ENCODE assay signal across 7 mouse cellular contexts in the genomic region with DNA sequence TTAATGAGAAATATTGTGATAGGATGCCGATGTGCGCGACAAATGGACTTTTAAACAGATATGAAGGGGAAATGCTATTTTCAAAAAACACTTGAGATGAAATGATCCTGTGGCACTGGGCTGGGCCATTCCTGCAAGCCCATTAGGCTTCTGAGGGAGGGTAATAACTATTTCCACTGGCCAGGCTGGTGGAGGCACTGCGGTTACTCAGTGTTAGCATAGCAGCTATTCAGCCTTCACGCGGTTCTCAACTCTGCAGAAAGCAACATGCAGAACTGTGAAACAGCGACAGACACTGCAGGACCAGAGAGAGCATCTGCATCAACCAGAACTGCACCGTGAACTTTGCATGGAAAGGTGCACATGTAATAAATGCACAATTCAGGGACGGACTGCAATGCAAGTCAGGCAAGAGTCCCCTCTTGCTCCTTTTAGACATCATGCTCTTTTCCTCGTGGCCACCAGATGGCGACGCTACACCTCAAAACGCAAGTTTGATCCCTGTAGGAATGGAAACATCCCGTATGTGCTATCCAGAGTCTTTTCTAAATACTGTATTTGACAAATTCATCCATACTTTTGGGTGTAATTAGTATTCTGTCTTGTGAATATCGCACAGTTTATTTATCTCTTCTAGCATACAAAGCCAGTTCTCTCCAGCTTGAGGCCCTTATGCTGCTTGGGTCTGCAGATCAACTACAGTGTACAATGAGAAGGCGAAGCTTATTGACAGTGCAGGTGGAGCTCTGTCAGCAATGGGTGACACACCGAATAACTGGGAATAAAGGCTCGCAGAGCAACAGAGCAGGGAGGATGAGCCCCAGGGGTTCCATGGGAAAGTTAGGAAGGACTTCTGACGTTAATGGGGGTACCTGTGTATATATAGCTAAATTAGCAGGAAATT.
DNase-seq lines count a peak whose midpoint lies in the region; ATAC-seq and TF ChIP-seq lines count a peak whose summit lies in the region.

No protein-coding gene starts in this region.

- no peak for TF ChIP-seq POLR2A in ES-Bruce4 (IDR thresholded peaks at IDR 0.05; ENCODE audit: insufficient read depth, low read length)

- no peak overlapping the region for H3K4me3 ChIP-seq in ES-Bruce4 (ENCODE audit: low read depth, low read length)
- H3K4me3 ChIP-seq in embryonic facial prominence, embryonic 11.5 days (ENCODE audit: low read depth, low read length) = no peak overlapping the region
- H3K4me3 ChIP-seq in hindbrain, embryonic 14.5 days (replicated peaks; ENCODE audit: low read length) = no peak overlapping the region

- no peak overlapping the region for H3K4me2 ChIP-seq in embryonic facial prominence, embryonic 11.5 days (ENCODE audit: low read depth, low read length)
- peak overlapping the region; percentile 38 for H3K4me2 ChIP-seq in hindbrain, embryonic 14.5 days (replicated peaks)

- DNase-seq in adipocyte (ENCODE audit: low spot score) = peak; percentile 24
- peak; percentile 71 for DNase-seq in embryonic facial prominence, embryonic 11.5 days (ENCODE audit: low spot score)
- peak; percentile 86 for DNase-seq in hindbrain, embryonic 14.5 days (ENCODE audit: low spot score)
- DNase-seq in layer of hippocampus, postnatal 10 days (ENCODE audit: low spot score in 2 of 2) = peak; percentile 81 to 83
- peak; percentile 72 for DNase-seq in mesoderm, embryonic 11.5 days (ENCODE audit: low read depth, low spot score)
- peak; percentile 13 for DNase-seq in skeletal muscle tissue, adult 2 months (ENCODE audit: low read depth, low spot score)

- no peaks in the 10 kb centered on the region for H3K27me3 ChIP-seq in ES-Bruce4 (ENCODE audit: control insufficient read depth, insufficient read depth, low read length, poor library complexity, severe bottlenecking)
- H3K27me3 ChIP-seq in embryonic facial prominence, embryonic 11.5 days (ENCODE audit: control insufficient read depth, insufficient read depth, low read length) = no peaks in the 10 kb centered on the region
- no peaks in the 10 kb centered on the region for H3K27me3 ChIP-seq in hindbrain, embryonic 14.5 days (ENCODE audit: control insufficient read depth, insufficient read depth, low read length)

- H3K4me1 ChIP-seq in ES-Bruce4 (ENCODE audit: control insufficient read depth, insufficient read depth, low read length) = no peaks in the 10 kb centered on the region
- H3K4me1 ChIP-seq in embryonic facial prominence, embryonic 11.5 days (ENCODE audit: control insufficient read depth, insufficient read depth, low read length) = no peaks in the 10 kb centered on the region
- H3K4me1 ChIP-seq in hindbrain, embryonic 14.5 days (replicated peaks; ENCODE audit: control insufficient read depth, insufficient read depth, low read length) = no peaks in the 10 kb centered on the region; the same call in 1 of the 2 replicates

- TF ChIP-seq CTCF in ES-Bruce4 (IDR thresholded peaks at IDR 0.05; ENCODE audit: low read depth, low read length) = peak; percentile 77

- H3K9me3 ChIP-seq in ES-Bruce4 (replicated peaks; ENCODE audit: control insufficient read depth, insufficient read depth, low read length, poor library complexity, severe bottlenecking) = no peaks in the 10 kb centered on the region
- no peaks in the 10 kb centered on the region for H3K9me3 ChIP-seq in embryonic facial prominence, embryonic 11.5 days (replicated peaks; ENCODE audit: control insufficient read depth, low read length)
- H3K9me3 ChIP-seq in hindbrain, embryonic 14.5 days (ENCODE audit: control insufficient read depth, low read length) = no peaks in the 10 kb centered on the region

- WGBS in embryonic facial prominence, embryonic 11.5 days = 39% methylated on average over 19 of the region's 19 CpGs
- WGBS in hindbrain, embryonic 14.5 days = 40% methylated on average over 19 of the region's 19 CpGs

- H3K36me3 ChIP-seq in ES-Bruce4 (ENCODE audit: control insufficient read depth, insufficient read depth, low read length, poor library complexity, severe bottlenecking) = no peaks in the 10 kb centered on the region
- no peaks in the 10 kb centered on the region for H3K36me3 ChIP-seq in embryonic facial prominence, embryonic 11.5 days (replicated peaks; ENCODE audit: control insufficient read depth, insufficient read depth, low read depth, low read length)
- H3K36me3 ChIP-seq in hindbrain, embryonic 14.5 days (replicated peaks; ENCODE audit: control insufficient read depth, insufficient read depth) = no peaks in the 10 kb centered on the region

- no peak overlapping the region for H3K9ac ChIP-seq in ES-Bruce4 (ENCODE audit: low read depth, poor library complexity, severe bottlenecking)
- H3K9ac ChIP-seq in embryonic facial prominence, embryonic 11.5 days (replicated peaks; ENCODE audit: low read length) = no peak overlapping the region
- H3K9ac ChIP-seq in hindbrain, embryonic 14.5 days = no peak overlapping the region

- 0 out of 2 replicates have a peak, but pooled peaks have one; percentile 39 for ATAC-seq in embryonic facial prominence, embryonic 11.5 days (replicated peaks; ENCODE audit: insufficient number of reproducible peaks, low FRiP score, low TSS enrichment, low read depth)
- ATAC-seq in hindbrain, embryonic 14.5 days (ENCODE audit: low FRiP score) = peak; percentile 89

- no peak for TF ChIP-seq EP300 in ES-Bruce4 (IDR thresholded peaks at IDR 0.05; ENCODE audit: insufficient read depth, low read depth, low read length)

- H3K27ac ChIP-seq in ES-Bruce4 (ENCODE audit: insufficient read depth, low read length) = no peak overlapping the region
- no peak overlapping the region for H3K27ac ChIP-seq in embryonic facial prominence, embryonic 11.5 days (replicated peaks; ENCODE audit: low read depth, low read length)
- H3K27ac ChIP-seq in hindbrain, embryonic 14.5 days = no peak overlapping the region; the same call in 1 of the 2 replicates

Comparison
In these comparisons a context has a peak if more than half of its experiments do, and no peak if none do; other contexts are left out.
1. DNase-seq: peak in every context shown above with its lines; median percentile 86 in hindbrain, embryonic 14.5 days; 82 in layer of hippocampus, postnatal 10 days; 72 in mesoderm, embryonic 11.5 days; 71 in embryonic facial prominence, embryonic 11.5 days; 24 in adipocyte; 13 in skeletal muscle tissue, adult 2 months.